Mouse (Mus musculus): ENCODE data around the gene Olfr1032. TPM values are rescaled to one million over a fixed set of nuclear protein-coding genes. Genes with fewer than 3 reads are reported as not detected.
"Not testable (repeated sequence)": the region's sequence is repeated elsewhere in the genome, so short reads cannot be mapped to it uniquely, and the experiment has no call there.

Gene Olfr1032
- not detected in 2 replicates for polyA plus RNA-seq (2015; fragmentation: Nextera tagmentation; extraction: Ambion mirVana)

DNA sequence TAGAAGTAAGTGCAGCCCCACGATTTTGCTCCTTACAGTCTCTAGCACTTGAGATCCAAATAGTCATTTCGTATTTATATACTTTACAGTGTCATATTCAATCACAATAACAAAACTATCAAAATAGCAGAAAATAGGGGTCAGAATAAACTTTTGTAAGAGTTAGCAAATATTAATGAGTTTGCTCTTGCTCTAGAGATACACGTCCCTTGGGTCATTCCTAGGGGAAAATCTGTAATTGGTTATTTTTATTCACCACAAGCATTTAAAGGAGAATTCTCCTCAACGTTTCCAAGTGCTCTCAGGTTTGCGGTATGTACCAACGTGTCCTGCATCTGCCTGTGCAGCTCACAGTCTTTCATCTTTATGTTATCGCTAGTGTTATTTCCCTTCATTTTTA, at the start of gene Olfr1032:
Gene Olfr1032 (plus strand): TSS at position 301 of the 400 bp plus-strand sequence.
- Histone ChIP-seq H3K27ac (replicated peaks) (no peak within 1 kb of the TSS), H3K9me3 (replicated peaks) (no peaks in the 10 kb centered on the region), H3K4me3 (replicated peaks) (no peak within 1 kb of the TSS), H3K27me3 (replicated peaks) (no peaks in the 10 kb centered on the region), H3K36me3 (no peaks in the 10 kb centered on the region), H3K4me1 (no peaks in the 10 kb centered on the region), H3K4me2 (no peak within 1 kb of the TSS), H3K9ac (replicated peaks) (no peak within 1 kb of the TSS)
- ATAC-seq (ENCODE audit: low FRiP score): no peak
- 89% methylated on average over 7 of the region's 7 CpGs for WGBS

DNA sequence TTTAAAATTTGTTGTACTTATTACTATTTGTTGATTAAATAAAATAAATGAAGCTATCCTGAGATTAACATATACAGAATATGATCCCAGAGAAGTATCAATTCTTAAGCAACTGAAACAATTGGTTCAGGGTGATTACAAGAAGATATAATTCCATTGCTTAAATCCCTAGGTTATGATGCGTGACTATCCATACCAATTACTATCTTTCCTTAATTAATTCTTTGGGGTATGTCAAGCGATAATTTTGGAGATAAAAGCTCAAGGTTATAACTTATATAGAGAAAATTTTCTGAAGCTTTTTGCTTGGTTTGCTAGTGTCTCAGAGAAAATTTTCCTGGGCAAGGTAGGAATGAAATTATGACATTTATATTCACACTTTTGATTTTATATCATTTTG, 31.7 kb upstream of the Olfr1032 start, which contains the start of gene Olfr1029:
Gene Olfr1029 (plus strand): TSS at position 301 of the 400 bp plus-strand sequence.
- 86% methylated on average over 2 of the region's 2 CpGs for WGBS
- Histone ChIP-seq H3K4me3 (replicated peaks) (no peak within 1 kb of the TSS), H3K9ac (replicated peaks) (no peak within 1 kb of the TSS), H3K27me3 (replicated peaks) (no peaks in the 10 kb centered on the region), H3K36me3 (no peaks in the 10 kb centered on the region), H3K27ac (replicated peaks) (no peak within 1 kb of the TSS), H3K4me2 (no peak within 1 kb of the TSS), H3K4me1 (no peaks in the 10 kb centered on the region), H3K9me3 (replicated peaks) (no peaks in the 10 kb centered on the region)
- no peak for ATAC-seq (ENCODE audit: low FRiP score)

DNA sequence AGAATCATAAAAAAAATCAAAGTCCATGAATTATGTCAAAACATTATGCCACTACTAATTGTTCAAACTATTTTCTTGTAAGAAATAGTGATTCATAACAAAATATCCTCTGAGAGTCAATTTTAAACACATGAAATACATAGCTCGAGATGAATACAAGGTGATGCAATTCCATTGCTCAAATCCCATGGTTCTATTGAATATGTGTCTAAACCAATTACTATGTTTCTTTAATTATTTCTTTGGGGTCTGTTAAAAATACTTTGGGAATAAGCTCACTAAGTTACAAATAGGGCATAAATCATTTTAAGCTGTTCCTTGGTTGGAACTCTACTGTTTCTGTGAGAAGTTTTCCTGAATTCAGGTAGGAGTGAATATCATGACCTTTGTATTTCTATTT, 26.4 kb upstream of the Olfr1032 start, which contains the start of gene Olfr1030:
Gene Olfr1030 (plus strand): TSS at position 301 of the 400 bp plus-strand sequence.
- Histone ChIP-seq H3K4me1 (no peaks in the 10 kb centered on the region), H3K36me3 (no peaks in the 10 kb centered on the region), H3K9ac (replicated peaks) (no peak within 1 kb of the TSS), H3K4me3 (replicated peaks) (no peak within 1 kb of the TSS), H3K27me3 (replicated peaks) (no peaks in the 10 kb centered on the region), H3K27ac (replicated peaks) (no peak within 1 kb of the TSS), H3K4me2 (no peak within 1 kb of the TSS), H3K9me3 (replicated peaks) (no peaks in the 10 kb centered on the region)
- ATAC-seq (ENCODE audit: low FRiP score): no peak
- 86% methylated on average over 1 of the region's 1 CpGs for WGBS

DNA sequence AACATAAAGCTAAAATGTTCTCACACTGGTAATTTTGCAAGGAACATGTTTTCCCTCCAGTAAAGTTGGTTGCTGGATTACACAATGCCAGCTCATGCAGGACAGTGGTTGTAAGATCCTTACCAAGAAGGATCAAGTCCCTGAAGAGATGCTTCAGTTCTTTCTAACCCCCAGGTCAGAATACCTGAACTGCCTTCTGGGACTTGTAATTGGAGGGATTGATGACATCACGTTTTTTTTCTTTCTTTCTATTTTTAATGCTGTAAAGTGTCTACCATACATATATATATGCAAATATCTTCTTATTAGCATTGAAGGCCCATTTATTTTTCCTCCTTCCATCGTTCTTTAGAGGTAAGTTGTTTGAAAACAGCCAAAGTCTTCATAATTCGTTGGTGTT, 15.3 kb upstream of the Olfr1032 start, which contains the start of gene Olfr1031:
Gene Olfr1031 (plus strand): TSS at position 301 of the 400 bp plus-strand sequence.
- Histone ChIP-seq H3K9ac (replicated peaks) (no peak within 1 kb of the TSS), H3K27me3 (replicated peaks) (no peaks in the 10 kb centered on the region), H3K4me3 (replicated peaks) (no peak within 1 kb of the TSS), H3K4me1 (no peaks in the 10 kb centered on the region), H3K27ac (replicated peaks) (no peak within 1 kb of the TSS), H3K9me3 (replicated peaks) (no peaks in the 10 kb centered on the region), H3K4me2 (no peak within 1 kb of the TSS), H3K36me3 (no peaks in the 10 kb centered on the region)
- ATAC-seq (ENCODE audit: low FRiP score): no peak
- WGBS: 70% methylated on average over 3 of the region's 3 CpGs

DNA sequence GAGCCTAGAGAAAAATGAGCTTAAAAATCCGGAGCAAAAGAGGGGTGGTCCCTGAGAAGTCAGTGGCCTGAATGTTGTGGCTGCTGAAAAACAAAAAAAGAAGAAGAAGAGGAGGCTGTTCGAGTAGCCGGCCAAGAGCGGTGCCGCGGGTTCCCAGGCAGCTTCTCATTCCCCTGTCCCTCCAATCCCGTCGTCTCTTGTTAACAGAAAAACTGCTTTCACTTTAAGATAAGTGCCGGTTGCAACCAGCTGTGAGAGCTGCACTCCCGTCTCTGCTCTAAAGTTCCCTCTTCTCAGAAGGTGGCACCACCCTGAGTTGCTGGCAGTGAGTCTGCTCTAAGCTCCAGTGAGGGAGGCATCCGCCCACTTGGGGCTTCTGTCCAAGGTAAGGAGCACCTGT, 15.1 kb downstream of the Olfr1032 start, which contains the start of gene Olfr1033:
Gene Olfr1033 (plus strand): TSS at position 228 of the 400 bp plus-strand sequence.
- H3K4me3 ChIP-seq (replicated peaks): peak within 1 kb of the TSS; percentile 35
- ATAC-seq (ENCODE audit: low FRiP score): not testable (repeated sequence)

DNA sequence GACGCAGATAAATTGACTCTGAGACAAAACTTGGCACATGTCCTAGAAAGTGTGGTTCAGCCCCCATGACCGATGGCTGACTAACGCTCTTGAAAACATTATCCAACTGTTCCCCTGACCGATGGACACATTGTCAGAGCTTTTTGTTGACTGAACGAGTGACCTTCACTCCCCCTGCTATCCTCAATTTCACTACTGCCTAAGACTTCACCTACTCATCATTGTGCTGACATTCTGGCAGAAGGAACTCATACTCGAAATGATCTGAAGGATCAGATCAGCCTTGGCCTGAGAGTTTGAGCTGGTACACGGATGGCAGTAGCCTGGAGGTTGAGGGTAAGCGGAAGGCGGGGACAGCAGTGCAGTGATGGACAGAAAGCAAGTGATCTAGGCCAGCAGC, 16.2 kb downstream of the Olfr1032 start:
- WGBS: 76% methylated on average over 5 of the region's 9 CpGs
- not testable (repeated sequence) for H3K36me3 ChIP-seq

More for the DNA sequence above, 15.1 kb downstream of the Olfr1032 start, which contains the start of gene Olfr1033:
- H3K9me3 ChIP-seq (replicated peaks); H3K36me3 ChIP-seq; H3K9ac ChIP-seq (replicated peaks); H3K4me1 ChIP-seq; H3K27ac ChIP-seq (replicated peaks); H3K27me3 ChIP-seq (replicated peaks): not testable (repeated sequence)
- H3K4me2 ChIP-seq: peak within 1 kb of the TSS; percentile 54
- WGBS: 5% methylated on average over 11 of the region's 11 CpGs

DNA sequence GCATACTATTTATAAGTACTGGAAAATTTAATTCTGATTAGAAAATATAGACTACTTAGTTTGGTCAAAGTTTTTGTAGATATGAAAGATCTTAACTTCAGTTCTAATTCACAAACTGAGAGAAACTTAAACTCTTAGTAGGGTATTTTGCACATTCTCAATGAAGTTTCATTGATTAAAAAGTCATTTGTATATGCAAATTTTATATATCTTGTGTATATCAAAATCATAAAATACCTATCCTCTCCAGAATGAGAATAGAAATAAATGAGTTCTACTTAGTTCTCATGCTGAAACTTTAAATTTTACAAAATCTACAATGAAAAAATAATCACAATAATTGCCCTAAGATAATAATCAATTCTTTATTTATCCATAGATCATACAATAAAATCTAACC, 40.2 kb downstream of the Olfr1032 start, which contains the start of gene Olfr1034:
Gene Olfr1034 (plus strand): TSS at position 301 of the 400 bp plus-strand sequence.
- Histone ChIP-seq H3K9ac (replicated peaks) (no peak within 1 kb of the TSS), H3K27ac (replicated peaks) (no peak within 1 kb of the TSS), H3K9me3 (replicated peaks) (no peaks in the 10 kb centered on the region), H3K4me2 (no peak within 1 kb of the TSS), H3K4me1 (no peaks in the 10 kb centered on the region), H3K27me3 (replicated peaks) (no peaks in the 10 kb centered on the region), H3K4me3 (replicated peaks) (no peak within 1 kb of the TSS), H3K36me3 (no peaks in the 10 kb centered on the region)
- ATAC-seq (ENCODE audit: low FRiP score): no peak

More for the DNA sequence above, 16.2 kb downstream of the Olfr1032 start:
- H3K4me2 ChIP-seq; H3K9me3 ChIP-seq (replicated peaks); H3K27me3 ChIP-seq (replicated peaks); ATAC-seq (ENCODE audit: low FRiP score); H3K4me3 ChIP-seq (replicated peaks); H3K27ac ChIP-seq (replicated peaks); H3K9ac ChIP-seq (replicated peaks); H3K4me1 ChIP-seq: not testable (repeated sequence)

DNA sequence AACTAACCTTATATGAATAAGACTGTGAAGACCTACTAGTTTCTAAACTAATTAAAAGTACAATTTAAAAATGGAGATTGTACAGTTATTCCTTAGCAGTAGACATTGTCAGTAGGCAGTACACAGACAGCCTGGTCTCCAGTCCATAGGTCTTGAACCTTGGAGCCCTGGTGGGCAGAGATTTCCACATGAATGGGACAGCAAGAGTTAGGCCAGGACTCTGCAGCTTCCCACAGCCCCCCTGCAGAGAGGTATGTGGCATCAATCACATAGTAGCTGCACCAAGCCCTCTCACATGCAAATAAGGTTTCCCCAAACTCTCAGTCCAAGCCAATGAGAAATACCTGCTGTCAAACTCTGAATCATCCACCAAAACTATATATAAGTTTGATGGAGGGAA, 45.4 kb downstream of the Olfr1032 start:
- not testable (repeated sequence) for H3K9ac ChIP-seq (replicated peaks); H3K27me3 ChIP-seq (replicated peaks); H3K9me3 ChIP-seq (replicated peaks); H3K36me3 ChIP-seq; H3K4me2 ChIP-seq; H3K4me3 ChIP-seq (replicated peaks); H3K4me1 ChIP-seq; H3K27ac ChIP-seq (replicated peaks); ATAC-seq (ENCODE audit: low FRiP score)

Other genes starting within 250 kb of the Olfr1032 start
- gene Olfr1012, start 242.8 kb upstream of the Olfr1032 start, polyA plus RNA-seq (2015; fragmentation: Nextera tagmentation; extraction: Ambion mirVana): not detected in 2 replicates
- gene Olfr1013, start 238.4 kb upstream of the Olfr1032 start, polyA plus RNA-seq (2015; fragmentation: Nextera tagmentation; extraction: Ambion mirVana): not detected in 2 replicates
- not detected in 2 replicates for gene Olfr1014, start 232.8 kb upstream of the Olfr1032 start, polyA plus RNA-seq (2015; fragmentation: Nextera tagmentation; extraction: Ambion mirVana)
- gene Olfr1015, start 223.5 kb upstream of the Olfr1032 start, polyA plus RNA-seq (2015; fragmentation: Nextera tagmentation; extraction: Ambion mirVana): not detected in 2 replicates
- not detected in 2 replicates for gene Olfr1016, start 203.0 kb upstream of the Olfr1032 start, polyA plus RNA-seq (2015; fragmentation: Nextera tagmentation; extraction: Ambion mirVana)
- gene Olfr1018, start 187.1 kb upstream of the Olfr1032 start, polyA plus RNA-seq (2015; fragmentation: Nextera tagmentation; extraction: Ambion mirVana): not detected in 2 replicates
- gene Olfr1019, start 160.1 kb upstream of the Olfr1032 start, polyA plus RNA-seq (2015; fragmentation: Nextera tagmentation; extraction: Ambion mirVana): not detected in 2 replicates
- gene Olfr1020, start 158.5 kb upstream of the Olfr1032 start, polyA plus RNA-seq (2015; fragmentation: Nextera tagmentation; extraction: Ambion mirVana): not detected in 2 replicates
- gene Olfr1022, start 136.9 kb upstream of the Olfr1032 start, polyA plus RNA-seq (2015; fragmentation: Nextera tagmentation; extraction: Ambion mirVana): not detected in 2 replicates
- gene Olfr1023, start 119.9 kb upstream of the Olfr1032 start, polyA plus RNA-seq (2015; fragmentation: Nextera tagmentation; extraction: Ambion mirVana): not detected in 2 replicates
- gene Olfr1024, start 100.5 kb upstream of the Olfr1032 start, polyA plus RNA-seq (2015; fragmentation: Nextera tagmentation; extraction: Ambion mirVana): not detected in 2 replicates
- not detected in 2 replicates for gene Olfr1025-ps1, start 90.3 kb upstream of the Olfr1032 start, polyA plus RNA-seq (2015; fragmentation: Nextera tagmentation; extraction: Ambion mirVana)
- not detected in 2 replicates for gene Olfr1026, start 84.0 kb upstream of the Olfr1032 start, polyA plus RNA-seq (2015; fragmentation: Nextera tagmentation; extraction: Ambion mirVana)
- not detected in 2 replicates for gene Olfr1028, start 55.1 kb upstream of the Olfr1032 start, polyA plus RNA-seq (2015; fragmentation: Nextera tagmentation; extraction: Ambion mirVana)
- not detected in 2 replicates for gene Olfr1029, start 31.6 kb upstream of the Olfr1032 start, polyA plus RNA-seq (2015; fragmentation: Nextera tagmentation; extraction: Ambion mirVana)
- gene Olfr1030, start 26.3 kb upstream of the Olfr1032 start, polyA plus RNA-seq (2015; fragmentation: Nextera tagmentation; extraction: Ambion mirVana): not detected in 2 replicates
- not detected in 2 replicates for gene Olfr1031, start 15.2 kb upstream of the Olfr1032 start, polyA plus RNA-seq (2015; fragmentation: Nextera tagmentation; extraction: Ambion mirVana)
- gene Olfr1033, start 15.1 kb downstream of the Olfr1032 start, polyA plus RNA-seq (2015; fragmentation: Nextera tagmentation; extraction: Ambion mirVana): 0.04 and 0.28 TPM in 2 replicates
- not detected in 2 replicates for gene Olfr1034, start 40.3 kb downstream of the Olfr1032 start, polyA plus RNA-seq (2015; fragmentation: Nextera tagmentation; extraction: Ambion mirVana)
- not detected in 2 replicates for gene Olfr1036, start 68.5 kb downstream of the Olfr1032 start, polyA plus RNA-seq (2015; fragmentation: Nextera tagmentation; extraction: Ambion mirVana)
- gene Olfr1037, start 81.8 kb downstream of the Olfr1032 start, polyA plus RNA-seq (2015; fragmentation: Nextera tagmentation; extraction: Ambion mirVana): not detected in 2 replicates
- gene Olfr1039, start 130.4 kb downstream of the Olfr1032 start, polyA plus RNA-seq (2015; fragmentation: Nextera tagmentation; extraction: Ambion mirVana): not detected in 2 replicates
- not detected in 2 replicates for gene Olfr1040, start 141.2 kb downstream of the Olfr1032 start, polyA plus RNA-seq (2015; fragmentation: Nextera tagmentation; extraction: Ambion mirVana)
- gene Olfr1042, start 156.3 kb downstream of the Olfr1032 start, polyA plus RNA-seq (2015; fragmentation: Nextera tagmentation; extraction: Ambion mirVana): not detected in 2 replicates
- gene Olfr1043, start 162.0 kb downstream of the Olfr1032 start, polyA plus RNA-seq (2015; fragmentation: Nextera tagmentation; extraction: Ambion mirVana): not detected in 2 replicates
- gene Olfr1044, start 172.3 kb downstream of the Olfr1032 start, polyA plus RNA-seq (2015; fragmentation: Nextera tagmentation; extraction: Ambion mirVana): not detected in 2 replicates
- gene Olfr52, start 180.1 kb downstream of the Olfr1032 start, polyA plus RNA-seq (2015; fragmentation: Nextera tagmentation; extraction: Ambion mirVana): not detected in 2 replicates
- gene Olfr1045, start 197.5 kb downstream of the Olfr1032 start, polyA plus RNA-seq (2015; fragmentation: Nextera tagmentation; extraction: Ambion mirVana): not detected in 2 replicates
- gene Olfr1046, start 213.8 kb downstream of the Olfr1032 start, polyA plus RNA-seq (2015; fragmentation: Nextera tagmentation; extraction: Ambion mirVana): not detected in 2 replicates
- gene Olfr1047, start 225.9 kb downstream of the Olfr1032 start, polyA plus RNA-seq (2015; fragmentation: Nextera tagmentation; extraction: Ambion mirVana): not detected in 2 replicates
- gene Olfr1048, start 234.7 kb downstream of the Olfr1032 start, polyA plus RNA-seq (2015; fragmentation: Nextera tagmentation; extraction: Ambion mirVana): not detected in 2 replicates